Mouse (Mus musculus) lung, adult 2 months (tissue): ENCODE results near the gene Mical3. TPM values are rescaled to one million over a fixed set of nuclear protein-coding genes. Genes with fewer than 3 reads are reported as not detected.
A peak's percentile ranks its signal among the peaks of the same experiment; 100 is the strongest.
"Not testable (repeated sequence)": the region's sequence is repeated elsewhere in the genome, so short reads cannot be mapped to it uniquely, and the experiment has no call there.

Experiments
- DNase-seq: peaks from one replicate; pipeline ENCODE4 v3.0.0; 2022
- H3K4me1 ChIP-seq: fragments of 200-500 bp; 2 replicates; pipeline ENCODE4 v1.6.1; 2011; ENCODE audit warnings: low read length; ENCODE audit not compliant: control insufficient read depth, insufficient read depth
- H3K4me3 ChIP-seq: fragments of 200-500 bp; replicated peaks from 2 replicates; pipeline ENCODE3; 2011; ENCODE audit warnings: low read depth, mild to moderate bottlenecking, control low read depth, low read length; ENCODE audit errors: extremely low read depth
- CTCF ChIP-seq: fragments of 200-500 bp; IDR thresholded peaks from 2 replicates; pipeline ENCODE4 v1.5.1; 2011; ENCODE audit warnings: mild to moderate bottlenecking, low read length, control low read depth; ENCODE audit not compliant: insufficient read depth
- POLR2A ChIP-seq: fragments of 200-500 bp; IDR thresholded peaks from 2 replicates; pipeline ENCODE4 v1.6.1; 2011; ENCODE audit warnings: low read depth, mild to moderate bottlenecking, control low read depth, low read length, borderline replicate concordance; ENCODE audit errors: extremely low read depth
- WGBS: fragments of 180-500 bp; shearing (Covaris S2); methylation state at CpG from one replicate; pipeline ENCODE4 v1.1.7; 2018; 5-methylcytosine and 5-hydroxymethylcytosine counted together
- polyA plus RNA-seq: library from polyadenylated mRNA; depleted of rRNA; stranded (reverse); fragments of >200 nt; gene quantifications from 2 replicates; pipeline ENCODE4 v1.2.3, GENCODE M21; 2012

Gene Mical3
- polyA plus RNA-seq, 1 experiment = 24.3 TPM

GRCm38 (mm10) chr6:120911213-120912007 lies 219.4 kb downstream of the Mical3 start:
- WGBS = 48% methylated on average over 13 of the region's 13 CpGs
- Histone ChIP-seq H3K4me1 (peaks cover 3% of the 10 kb centered on the region; the same call in 1 of the 2 replicates), H3K4me3 (no peak overlapping the region)
- peak; percentile 33 for DNase-seq
- TF ChIP-seq CTCF = no peak
- TF ChIP-seq POLR2A = no peak

DNA sequence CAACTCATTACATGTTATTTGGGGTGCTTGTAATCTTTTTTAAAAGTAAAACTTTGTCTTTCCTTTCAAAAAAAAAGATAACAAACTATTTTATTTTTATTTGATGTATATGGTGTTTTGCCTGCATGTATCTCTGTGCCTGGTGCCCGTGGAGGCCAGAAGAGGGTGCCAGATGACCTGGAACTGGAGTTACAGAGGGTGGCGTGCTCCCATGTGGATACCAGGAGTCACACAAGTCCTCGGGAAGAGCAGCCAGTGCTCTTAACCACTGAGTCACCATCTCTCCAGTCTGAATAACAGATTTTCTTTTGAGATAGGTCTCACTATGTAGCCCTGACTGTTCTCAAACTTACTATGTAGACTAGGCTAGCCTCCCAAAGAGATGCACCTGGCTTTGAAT lies 221.3 kb downstream of the Mical3 start:
- no peak overlapping the region for H3K4me3 ChIP-seq
- DNase-seq = no peak
- WGBS = 82% methylated on average over 3 of the region's 3 CpGs
- no peak for TF ChIP-seq CTCF
- no peak for TF ChIP-seq POLR2A
- peaks cover 3% of the 10 kb centered on the region; the same call in 1 of the 2 replicates for H3K4me1 ChIP-seq

- not testable (repeated sequence) for H3K4me3 ChIP-seq, H3K4me1 ChIP-seq, DNase-seq
- 87% methylated on average over 10 of the region's 10 CpGs for WGBS
Observed at GRCm38 (mm10) chr6:120907876-120908597, 222.8 kb downstream of the Mical3 start.

DNA sequence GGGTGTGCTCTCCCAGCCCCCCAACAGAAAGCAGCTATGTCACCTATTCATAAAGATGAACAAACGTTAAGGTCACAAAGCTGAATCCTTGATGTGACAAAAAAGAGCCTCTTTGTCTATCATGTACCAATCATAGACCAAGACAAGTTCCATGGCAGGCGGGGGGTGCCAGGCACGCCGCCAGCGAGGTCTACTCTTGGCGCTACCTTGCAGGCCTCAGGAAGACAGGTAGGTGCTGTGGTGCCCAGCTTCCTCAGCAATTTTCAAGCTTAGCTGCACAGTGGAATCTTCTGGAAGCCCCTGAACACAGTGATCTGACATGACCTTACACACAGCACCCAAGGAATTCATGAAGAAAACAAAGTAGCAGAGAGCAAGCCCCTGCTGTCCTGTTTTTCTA lies 224.3 kb downstream of the Mical3 start:
- Histone ChIP-seq H3K4me3 (no peak overlapping the region), H3K4me1 (no peaks in the 10 kb centered on the region)
- DNase-seq = no peak
- TF ChIP-seq POLR2A = no peak
- WGBS = 93% methylated on average over 6 of the region's 6 CpGs

DNA sequence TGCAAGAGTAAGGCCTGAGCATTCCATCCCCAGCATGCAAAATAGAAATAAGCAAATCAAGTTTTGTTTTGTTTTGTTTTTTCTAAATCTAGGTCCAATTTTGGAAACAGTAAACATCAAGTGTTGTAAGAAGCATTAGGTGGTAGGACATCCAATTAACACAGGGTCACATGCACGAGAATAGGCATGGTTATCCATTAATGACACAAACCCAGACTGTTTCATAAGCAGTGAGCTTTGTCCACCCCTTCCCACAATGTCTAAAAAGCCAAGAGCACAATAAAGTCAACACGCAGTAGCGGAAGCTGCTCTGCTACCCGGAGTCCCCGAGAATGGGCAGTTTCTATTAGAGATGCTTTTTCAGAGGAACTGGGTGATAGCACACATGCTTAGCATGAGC lies 225.7 kb downstream of the Mical3 start:
- TF ChIP-seq POLR2A = no peak
- no peak for TF ChIP-seq CTCF
- 90% methylated on average over 5 of the region's 5 CpGs for WGBS
- H3K4me3 ChIP-seq = no peak overlapping the region
- no peak for DNase-seq
- H3K4me1 ChIP-seq = no peaks in the 10 kb centered on the region

DNA sequence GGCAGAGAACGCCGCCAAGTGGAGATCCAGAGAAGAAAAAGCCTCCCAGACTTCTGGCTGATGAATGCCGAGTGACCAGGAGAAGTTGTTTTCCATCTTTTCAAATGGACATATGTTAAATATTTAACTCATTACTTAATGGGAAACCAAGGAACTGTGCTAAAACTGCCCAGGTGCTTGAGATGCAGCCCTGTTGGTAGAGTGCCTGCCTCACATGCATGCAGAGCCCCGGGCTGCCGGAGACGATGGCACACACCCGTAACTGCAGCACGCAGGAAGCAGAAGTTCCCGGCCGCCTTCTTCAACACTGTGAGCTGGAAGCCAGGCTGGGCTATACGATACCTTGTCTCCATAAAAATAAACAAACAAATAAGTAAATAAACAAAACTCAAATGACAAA lies 226.8 kb downstream of the Mical3 start:
- no peak for DNase-seq
- H3K4me3 ChIP-seq = no peak overlapping the region
- TF ChIP-seq CTCF = no peak
- no peak for TF ChIP-seq POLR2A
- H3K4me1 ChIP-seq = no peaks in the 10 kb centered on the region
- WGBS = 77% methylated on average over 11 of the region's 11 CpGs

- Histone ChIP-seq H3K4me1 (no peaks in the 10 kb centered on the region), H3K4me3 (no peak overlapping the region)
- no peak for DNase-seq
- WGBS = 47% methylated on average over 5 of the region's 5 CpGs
- TF ChIP-seq CTCF (peak; percentile 49), POLR2A (no peak)
Observed at GRCm38 (mm10) chr6:120903450-120903912, 227.3 kb downstream of the Mical3 start.

DNA sequence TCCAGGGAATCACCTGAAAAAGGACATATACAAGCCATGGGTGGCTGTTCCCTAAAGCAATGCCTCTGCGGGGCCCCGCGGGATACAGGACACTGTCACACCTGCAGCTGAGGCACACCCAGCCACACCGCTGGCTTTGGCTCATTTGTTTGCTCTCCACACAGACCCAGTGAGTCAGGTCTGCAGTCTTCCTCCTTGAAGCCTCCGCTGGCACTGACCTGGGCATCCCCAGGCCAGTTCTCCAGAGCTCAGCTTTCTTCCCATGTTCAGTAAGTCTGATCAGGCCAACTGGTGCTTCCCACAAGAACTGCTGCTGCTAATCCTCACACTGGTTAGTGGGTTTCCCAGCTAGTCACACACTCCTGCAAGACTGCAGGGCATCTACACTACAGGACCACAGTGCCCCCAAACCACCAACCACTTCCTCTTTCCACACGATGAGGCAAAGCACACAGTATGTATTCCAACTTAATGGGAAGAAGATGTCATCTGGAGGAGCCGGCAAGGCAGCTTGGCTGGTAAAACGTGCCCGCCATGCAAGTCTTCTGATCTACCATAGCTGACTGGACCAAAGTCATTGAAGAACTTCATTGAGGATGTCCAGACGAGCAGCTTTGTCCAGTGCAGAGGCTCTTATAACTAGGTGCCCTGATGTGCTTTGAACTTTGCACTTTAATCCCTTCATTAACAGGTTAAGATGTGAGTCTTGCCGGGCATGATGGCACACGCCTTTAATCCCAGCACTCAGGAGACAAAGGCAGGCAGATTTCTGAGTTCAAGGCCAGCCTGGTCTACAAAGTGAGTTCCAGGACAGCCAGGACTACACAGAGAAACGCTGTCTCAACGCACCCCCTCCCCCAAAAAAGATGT lies 228.8 kb downstream of the Mical3 start:
- no peak for DNase-seq
- 82% methylated on average over 14 of the region's 14 CpGs for WGBS
- TF ChIP-seq CTCF = no peak
- TF ChIP-seq POLR2A = no peak
- H3K4me3 ChIP-seq = no peak overlapping the region
- H3K4me1 ChIP-seq = no peaks in the 10 kb centered on the region

DNA sequence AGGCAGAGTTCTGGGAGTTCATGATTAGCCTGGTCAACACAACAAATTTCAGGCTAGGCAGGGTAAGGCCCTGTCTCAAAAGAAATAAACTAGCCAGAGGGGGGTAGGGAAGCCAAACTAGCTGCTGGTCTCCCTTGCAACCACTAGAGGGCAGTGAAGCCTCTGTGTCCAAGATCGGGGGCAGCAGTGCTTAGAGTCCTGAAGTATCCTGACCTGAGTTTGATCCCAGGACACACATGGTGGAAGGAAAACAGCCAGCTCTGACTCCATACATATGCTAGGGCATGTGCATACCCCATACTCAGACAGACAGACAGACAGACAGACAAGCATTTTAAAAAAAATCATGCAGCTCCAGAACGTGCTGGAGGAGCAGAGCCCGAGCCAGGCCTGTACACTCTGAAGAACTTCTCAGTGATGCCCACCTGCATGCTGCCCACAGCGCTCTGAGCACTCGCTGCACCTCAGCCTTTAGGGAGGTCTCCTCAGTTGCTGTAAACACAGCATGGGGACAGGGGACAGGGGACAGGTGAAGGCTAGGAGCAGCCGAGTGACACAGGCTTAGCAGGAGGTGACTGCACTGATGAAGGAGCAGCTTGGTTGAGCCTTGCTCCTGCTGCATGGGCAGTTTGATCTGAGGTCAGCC lies 232.5 kb downstream of the Mical3 start:
- TF ChIP-seq CTCF (peak; percentile 96), POLR2A (no peak)
- Histone ChIP-seq H3K4me1 (no peaks in the 10 kb centered on the region), H3K4me3 (no peak overlapping the region)
- 71% methylated on average over 6 of the region's 6 CpGs for WGBS
- peak; percentile 28 for DNase-seq
